Mouse (Mus musculus) megakaryocyte, adult 5-6 weeks (primary cell): Measurements from ENCODE around the gene Slit1. TPM values are rescaled to one million over a fixed set of nuclear protein-coding genes. Genes with fewer than 3 reads are reported as not detected.
A peak's percentile ranks its signal among the peaks of the same experiment; 100 is the strongest.

Source experiments
- ATAC-seq: 2 replicates; pipeline ENCODE4 v1.8.0; 2016; ENCODE audit warnings: mild to moderate bottlenecking, inconsistent platforms; ENCODE audit not compliant: poor library complexity, severe bottlenecking
- total RNA-seq, 2 experiments: library from RNA; stranded (forward) in 1 of 2; stranded (reverse) in 1 of 2; fragments of 153-499, 151-499 nt in 1 of 2; fragments of 221-1000, 200-1000 nt in 1 of 2; gene quantifications; 2 replicates each; pipeline versions ENCODE4 v1.2.3 to v1.2.4; 2015 to 2017

The Slit1 gene
- total RNA-seq (2015) (0.05 and 0.29 TPM in 2 replicates), total RNA-seq (2017) (not detected in 2 replicates)

DNA sequence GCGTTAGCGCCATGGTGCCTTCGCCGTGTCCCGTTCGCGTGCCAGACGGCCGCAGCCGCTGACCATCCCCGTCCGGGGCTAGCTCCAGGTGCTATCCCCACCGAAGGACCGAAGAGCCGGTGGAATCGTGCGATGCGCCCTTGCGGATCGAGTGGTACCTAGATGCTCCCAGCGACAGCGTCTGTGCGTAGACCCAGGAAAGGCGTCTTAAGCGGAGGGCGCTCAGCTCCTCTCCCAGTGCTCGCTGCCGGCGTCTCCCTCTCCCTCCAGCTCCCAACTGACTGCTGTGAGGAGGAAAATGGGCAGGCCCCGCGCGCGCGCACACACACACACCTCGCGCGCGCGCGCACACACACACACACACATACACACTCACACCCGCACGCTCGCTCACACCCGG is at the start of gene Slit1:
Gene Slit1, minus strand, starts transcription at position 270 of the 400 bp plus-strand sequence.
- ATAC-seq, result no peak

DNA sequence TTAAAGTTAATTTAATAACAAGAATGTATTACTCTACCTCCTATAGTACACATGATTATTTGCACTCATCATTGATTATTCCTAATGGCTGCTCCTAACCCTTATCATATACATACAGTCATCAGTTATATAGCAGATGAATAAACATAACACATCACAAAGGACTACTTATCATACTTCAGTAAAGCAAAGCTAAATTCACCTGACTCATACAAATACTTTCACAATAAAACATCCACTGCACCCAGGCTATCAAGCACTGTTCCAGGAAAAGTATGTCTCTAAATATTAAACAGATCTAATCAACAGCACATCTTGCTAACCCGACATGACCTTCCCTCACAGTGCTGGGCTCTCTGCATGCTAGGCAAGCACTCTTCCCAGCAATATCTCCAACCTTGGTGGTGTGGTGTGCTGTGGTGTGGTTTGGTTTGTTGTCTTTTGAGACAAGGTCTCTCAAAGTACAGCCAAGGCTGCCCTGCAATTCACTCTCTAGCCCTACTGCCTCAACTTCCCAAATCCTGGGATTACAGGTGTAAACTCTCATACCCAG is 49.5 kb upstream of the Slit1 start:
- no peak for ATAC-seq

DNA sequence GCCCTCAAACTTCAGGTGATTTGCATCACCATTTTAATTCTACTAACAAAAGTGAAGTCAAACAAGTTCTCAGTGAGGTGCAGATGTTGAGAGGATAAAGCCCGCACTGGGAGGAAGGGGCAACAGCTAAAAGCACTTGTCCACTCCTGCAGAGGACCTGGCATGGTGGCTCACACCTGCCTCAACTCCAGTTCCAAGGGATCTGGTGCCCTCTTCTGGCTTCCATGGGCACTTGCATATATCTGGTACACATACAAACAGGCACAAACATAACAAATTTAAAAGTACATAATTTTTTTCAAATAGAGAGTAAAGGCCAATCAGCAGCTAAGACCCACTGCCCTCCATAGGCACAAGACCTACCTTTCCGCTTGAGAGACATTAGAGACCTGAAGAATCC is 47.9 kb upstream of the Slit1 start:
- 0 out of 2 replicates have a peak, but pooled peaks have one; percentile 47 for ATAC-seq

DNA sequence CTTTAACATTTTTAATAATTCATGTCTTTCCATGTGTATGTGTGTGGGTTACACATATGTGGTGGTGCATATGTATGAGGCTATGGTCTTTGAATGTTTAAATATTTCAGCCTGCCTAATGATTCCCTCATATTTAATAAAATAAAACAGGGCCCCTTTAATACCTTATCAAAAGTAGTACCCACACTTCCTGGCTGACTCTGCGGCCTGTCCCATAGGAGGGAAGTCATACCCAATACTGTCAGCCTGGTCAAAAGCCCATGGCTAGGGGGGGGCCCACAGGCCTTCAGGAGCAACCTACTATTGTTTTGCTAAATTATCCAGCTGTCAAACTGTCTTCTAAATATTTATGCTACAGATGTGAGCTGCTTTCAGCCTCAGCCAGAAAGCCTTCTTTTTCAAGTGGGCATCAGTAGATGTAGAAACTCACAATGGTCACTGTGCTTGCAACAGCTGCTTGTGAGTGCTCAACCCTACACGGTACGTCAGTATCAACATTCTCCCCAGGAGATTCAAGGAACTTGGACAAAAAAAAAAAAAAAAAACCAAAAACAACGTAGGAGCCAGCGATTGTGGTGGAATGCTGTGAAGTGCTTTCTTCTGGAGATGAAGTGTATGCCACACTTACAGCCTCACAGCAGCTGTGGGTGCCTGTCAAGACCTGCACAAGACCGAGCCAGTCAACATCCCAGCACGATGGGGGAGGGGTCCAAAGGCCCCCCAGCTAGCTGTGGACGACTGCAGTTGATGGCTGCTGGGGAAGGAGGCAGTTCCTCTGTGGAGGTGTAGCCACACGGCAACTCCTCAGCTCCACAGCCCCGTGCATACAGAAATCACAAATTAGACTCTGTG is 45.9 kb upstream of the Slit1 start:
- no peak for ATAC-seq

DNA sequence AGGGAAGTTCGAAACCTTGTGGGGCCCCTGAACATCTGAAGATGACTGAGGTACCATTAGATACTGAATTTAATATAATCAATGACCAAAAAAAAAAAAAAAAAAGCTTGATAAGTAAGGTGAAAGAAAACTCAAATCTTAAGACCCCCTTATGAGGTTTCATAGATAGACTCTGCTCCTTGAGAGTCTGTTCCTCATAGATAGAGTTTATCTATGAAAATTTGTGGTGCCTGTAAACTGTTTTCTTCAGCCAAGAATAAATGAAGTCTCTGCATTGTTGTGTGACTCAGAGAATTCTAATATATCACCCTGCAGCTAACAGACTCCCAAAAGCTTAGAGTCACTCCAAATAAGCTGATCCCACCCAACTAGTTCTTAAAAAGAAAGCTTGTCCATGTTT is 43.4 kb upstream of the Slit1 start:
- ATAC-seq, result no peak

DNA sequence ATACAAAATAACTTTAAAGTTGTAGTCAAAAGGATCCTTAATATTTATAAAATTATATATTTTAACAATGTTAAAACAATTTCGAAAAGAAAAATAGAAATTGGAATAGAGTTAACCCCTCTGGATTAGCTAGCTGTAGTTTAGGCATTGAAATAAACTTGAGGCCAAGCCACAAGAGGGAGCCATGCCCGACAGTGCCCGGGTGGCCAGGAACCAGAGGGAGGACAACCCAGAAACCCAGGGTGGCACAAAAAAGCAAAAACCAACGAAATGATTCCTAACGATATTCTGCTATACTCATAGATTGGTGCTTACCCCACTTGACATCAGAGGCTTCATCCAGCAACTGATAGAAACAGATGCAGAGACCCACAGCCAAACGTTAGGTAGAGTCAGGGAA is 34.0 kb upstream of the Slit1 start:
- no peak for ATAC-seq

DNA sequence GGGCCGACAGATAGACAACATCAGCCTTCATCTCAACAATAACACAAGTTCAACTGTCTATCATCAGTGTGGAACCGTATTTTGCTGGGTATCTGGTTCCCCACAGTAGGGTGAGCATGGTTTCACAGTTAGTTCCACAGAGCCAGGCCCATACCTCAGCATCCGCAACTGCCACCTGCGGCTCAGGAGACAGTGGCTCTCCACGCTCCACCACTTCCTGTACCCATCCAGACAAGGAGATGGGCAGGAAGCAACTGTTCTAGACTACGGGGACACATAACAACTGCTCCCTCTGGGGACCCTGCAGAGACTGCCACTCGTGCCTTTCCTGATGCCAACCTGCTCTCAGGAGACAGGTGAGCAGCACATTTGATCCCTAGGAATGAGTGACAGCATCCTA is 25.2 kb upstream of the Slit1 start:
- ATAC-seq, result no peak

DNA sequence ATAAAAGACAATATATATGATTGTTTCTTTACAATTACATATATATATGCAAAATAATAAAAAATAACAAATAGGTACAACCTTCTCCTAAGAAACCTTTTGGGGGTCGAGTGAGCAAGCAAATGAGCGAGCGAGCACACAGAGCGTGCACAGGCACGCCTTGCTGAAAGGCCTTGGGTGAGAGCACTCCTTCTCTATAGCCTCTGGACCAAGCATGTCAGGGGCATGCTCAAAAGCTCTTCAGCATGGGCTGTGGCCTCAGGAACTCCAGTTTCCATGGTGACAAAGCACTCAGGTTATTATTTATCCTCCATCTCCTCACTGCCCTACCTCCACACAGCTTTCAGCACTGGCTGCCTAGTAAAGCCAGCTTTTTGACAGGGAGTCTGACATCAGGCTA is 23.2 kb upstream of the Slit1 start:
- ATAC-seq, result no peak

DNA sequence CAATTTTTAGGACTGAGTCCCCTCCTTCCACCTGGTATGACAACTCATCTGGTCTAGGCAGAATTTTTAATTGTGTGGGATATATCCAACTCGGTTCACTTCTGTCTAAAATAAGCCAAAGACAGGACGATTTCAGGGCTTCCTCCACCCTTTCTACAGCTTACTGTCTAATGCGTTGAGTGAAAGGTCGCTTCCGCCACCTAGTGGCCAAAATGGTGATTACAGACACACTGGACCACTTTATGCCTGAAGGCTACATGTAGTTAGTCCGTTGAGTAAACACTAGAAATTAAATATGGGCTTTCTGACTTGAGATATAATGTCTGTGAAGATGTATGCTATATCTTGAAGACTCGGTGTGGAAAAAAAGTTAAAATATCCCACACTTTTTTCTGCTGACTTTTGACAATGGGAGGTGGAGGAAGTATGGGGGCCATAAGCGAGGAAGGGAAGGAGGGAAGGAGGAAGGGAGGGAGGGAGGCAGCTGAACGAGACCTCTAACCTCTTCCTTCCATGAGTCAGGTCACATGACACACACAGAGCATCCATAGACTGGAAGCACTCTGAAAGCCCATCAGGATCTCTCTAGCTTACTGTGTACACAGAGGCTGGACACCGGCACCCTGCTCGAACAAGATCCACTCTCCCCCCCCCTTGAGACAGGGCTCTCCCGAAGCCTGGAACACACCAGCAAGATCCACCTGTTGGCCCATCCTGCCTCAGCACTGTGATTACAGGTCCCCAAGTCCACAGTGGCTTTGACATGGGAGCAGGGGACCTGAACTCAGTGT is 20.6 kb upstream of the Slit1 start:
- peak; percentile 82 for ATAC-seq

DNA sequence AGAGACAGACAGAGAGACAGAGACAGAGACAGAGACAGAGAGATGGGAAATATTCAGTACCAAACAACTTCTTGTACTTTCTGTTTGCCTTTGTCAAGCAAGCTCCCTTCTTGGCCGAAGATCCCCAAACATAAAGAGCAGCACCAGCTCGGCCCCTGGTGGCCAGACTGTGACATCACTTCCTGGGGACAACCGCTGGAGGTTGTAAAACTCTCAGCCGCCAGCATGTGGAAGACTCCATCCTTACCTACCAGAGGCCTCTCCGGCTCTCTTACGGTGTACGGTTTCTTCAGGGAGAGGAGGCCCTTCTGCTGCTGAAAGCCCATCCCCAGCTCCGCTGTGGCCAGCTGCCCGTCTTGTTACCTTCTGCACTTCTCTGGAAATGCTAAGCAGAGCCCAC is 18.1 kb upstream of the Slit1 start:
- no peak for ATAC-seq

DNA sequence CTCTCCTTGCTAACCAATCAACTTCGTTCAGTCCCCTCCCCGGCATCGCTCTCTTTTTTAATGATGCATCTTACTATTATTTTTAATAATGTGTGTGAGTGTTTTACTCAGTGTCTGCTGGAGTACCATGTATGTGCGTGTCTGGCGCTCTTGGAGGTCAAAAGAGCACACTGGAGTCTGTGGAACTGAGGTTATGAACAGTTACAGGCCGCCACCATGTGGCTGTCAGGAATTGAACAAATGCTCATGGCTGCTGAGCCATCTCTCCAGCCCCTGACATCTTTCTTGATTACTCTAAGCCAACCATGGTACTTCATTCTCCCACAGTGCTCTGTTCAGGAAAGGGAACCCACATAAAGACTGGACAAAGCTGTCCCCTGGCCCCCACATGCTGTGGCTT is 16.3 kb upstream of the Slit1 start:
- no peak for ATAC-seq

DNA sequence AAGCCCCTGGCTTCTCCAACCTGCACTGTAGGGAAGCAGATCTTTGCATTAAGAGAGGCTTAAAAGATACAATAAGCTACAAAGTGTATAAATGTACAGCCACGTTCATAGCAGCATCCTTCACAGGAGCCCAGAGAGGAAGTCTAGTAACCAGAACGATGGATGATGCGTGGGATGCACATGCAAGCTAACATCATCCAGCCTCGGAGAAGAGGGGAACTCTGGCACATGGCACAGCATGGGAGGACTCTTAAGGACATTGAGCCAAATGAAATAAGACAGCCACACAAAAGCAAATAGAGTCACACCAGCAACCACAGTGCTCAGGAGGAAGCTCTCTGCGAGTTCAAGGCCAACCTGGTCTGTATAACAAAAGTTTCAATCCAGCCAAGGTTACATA is 15.8 kb upstream of the Slit1 start:
- no peak for ATAC-seq

DNA sequence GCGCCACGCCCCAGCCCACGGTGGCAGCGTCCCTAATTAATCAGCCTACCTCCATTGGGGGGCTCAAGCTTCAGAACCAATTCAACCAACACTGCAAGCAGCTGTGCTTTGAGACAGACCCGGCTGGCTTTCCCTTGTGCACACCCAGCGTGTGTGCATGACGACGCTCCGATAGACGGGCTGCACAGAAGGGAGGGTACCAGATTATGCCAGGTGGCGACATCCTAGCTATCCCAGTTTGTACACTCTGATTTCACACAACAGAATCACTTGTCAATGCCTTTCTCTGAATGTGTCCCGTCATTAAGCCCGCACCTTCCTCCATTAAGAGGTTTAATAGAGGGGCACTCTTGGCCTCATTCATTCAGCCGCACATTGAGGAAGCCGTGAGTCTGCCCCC is 11.3 kb upstream of the Slit1 start:
- no peak for ATAC-seq

DNA sequence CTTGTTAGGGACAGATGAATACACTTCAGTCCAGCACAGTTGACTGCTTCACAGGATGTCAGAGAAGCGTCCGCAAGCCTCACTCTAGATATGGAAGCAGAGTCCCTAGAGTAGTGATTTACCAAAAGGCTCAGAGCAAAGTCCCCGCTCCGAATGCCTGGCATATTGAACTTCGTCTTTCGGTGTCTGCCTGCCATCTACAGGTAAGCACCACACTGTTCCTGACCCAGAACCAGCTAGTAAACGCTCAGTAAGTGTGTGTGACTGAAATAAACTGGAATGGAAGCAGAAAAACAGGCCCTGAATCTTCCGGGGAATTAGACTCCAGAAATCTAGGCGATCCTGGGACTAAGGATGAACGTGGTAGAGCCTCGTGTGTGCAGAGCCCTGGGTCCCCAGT is 8.4 kb upstream of the Slit1 start:
- ATAC-seq, result no peak

DNA sequence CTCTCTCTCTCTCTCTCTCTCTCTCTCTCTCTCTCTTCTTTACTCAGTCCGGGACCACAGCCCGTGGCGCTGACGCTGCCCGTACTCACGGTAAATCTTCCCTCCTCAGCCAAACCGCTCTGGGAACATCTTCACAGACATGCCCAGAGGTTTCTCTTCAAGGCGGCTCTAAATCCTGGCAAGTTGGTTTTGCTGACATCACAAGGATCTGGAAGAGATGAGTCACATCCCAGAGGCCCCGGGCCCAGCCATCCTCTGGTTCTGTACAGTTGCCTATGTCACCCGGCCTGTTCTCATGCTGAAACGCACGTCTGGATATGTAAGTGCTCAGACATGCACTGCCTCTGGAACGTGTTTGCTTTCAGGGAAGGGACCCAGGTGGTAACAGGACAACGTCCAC is 4.0 kb upstream of the Slit1 start:
- no peak for ATAC-seq

DNA sequence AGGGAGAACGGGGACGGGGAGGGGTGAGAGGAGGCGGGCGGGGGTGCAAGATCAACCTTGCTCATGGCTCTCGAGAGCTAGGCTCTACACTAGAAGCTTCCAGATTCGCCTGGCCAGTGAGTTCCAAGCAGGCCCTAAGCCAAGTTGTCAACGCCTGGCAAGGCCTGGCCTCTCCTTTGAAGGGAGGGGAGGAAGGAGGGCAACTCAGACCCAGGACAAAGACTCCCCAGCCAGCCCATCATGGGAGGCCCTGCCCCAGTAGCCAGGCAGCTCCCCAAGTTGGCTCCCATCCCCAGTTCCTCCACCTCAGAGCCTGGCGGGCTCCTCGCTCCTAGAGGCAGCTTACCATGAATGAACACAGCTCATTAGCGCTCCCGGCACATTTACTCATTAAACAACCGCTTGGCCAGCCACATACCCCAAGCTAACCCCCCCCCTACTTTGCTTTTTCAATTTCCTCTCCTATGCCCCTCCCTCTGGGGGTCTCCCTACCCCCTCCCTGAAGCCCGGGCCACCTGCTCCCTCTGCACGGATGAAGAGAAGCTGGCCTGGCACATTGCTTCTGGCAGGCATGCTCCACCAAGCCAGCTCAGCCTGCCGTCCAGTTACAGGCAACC is 2.6 kb upstream of the Slit1 start:
- no peak for ATAC-seq

DNA sequence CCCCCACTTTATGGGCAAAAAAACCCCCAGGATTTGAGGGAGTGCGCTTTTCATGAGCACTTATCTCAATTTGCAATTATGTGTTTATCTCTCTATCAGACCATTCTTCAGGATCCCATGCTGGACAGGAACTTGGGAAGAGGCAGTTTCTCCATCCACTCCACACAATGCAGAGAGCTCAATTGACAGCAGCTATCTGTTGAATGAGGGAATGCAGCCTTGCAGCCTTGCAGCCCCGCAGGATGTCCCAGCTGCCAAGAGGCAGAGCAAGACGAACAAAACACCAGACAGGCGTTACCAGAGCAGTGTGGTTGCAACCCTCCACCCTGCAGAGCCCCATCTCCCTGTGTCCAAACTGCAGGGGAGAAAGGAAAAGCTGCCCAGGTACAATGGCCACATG is 4.6 kb downstream of the Slit1 start:
- no peak for ATAC-seq

DNA sequence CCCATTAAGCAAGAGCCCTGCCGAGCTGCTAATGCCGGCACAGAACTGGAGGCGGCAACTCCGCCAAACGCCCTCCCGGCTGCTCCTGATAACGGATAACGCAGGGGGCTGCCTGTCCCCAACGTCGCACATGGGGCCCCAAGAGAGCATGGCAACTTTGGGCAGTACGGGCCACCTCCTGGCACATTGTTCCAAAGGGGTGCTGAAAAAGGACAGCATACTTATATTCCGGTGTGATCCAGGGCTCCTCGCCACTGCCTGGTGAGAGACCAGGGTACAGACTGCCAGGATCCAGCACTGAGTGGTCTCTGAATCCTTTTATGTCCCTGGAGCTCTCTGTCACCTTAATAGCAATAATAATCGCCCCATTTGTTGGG is 5.0 kb downstream of the Slit1 start:
- no peak for ATAC-seq

DNA sequence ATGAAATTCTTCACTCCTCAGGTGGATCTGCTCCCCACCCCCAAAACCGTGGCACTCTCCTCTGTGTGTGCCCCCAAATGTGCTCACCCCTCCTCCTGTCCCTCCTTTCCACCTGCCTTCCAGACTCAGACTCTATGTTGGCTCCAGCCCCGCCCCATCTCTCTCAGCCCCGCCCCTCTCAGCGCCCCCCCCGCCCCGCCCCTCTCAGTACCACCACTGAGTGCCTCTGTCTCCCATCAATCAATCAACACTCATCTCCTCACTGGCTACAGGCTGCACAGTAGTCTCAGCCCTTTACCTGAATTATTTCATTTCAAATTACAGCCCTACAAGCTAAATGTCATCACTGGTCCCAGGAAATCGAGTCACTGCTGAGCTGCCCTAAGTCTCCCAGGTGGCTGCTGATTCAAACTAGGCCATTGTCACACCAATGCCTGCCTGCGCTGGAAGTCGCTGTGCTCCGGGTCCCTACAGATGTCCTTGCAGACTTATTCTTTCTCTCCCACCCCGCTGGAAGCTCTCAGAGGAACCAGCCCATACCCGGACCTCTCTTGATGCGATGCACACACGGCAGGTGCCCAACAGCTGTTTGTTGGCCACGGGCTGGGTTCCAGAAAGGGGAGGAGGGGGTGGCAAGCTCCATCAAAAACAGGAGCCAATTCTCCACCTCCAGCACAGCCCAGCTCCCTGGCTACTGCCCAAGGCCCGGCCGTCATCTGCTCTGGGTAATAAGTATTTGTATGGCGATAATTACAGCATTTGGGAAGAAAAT is 5.6 kb downstream of the Slit1 start:
- ATAC-seq, result no peak

DNA sequence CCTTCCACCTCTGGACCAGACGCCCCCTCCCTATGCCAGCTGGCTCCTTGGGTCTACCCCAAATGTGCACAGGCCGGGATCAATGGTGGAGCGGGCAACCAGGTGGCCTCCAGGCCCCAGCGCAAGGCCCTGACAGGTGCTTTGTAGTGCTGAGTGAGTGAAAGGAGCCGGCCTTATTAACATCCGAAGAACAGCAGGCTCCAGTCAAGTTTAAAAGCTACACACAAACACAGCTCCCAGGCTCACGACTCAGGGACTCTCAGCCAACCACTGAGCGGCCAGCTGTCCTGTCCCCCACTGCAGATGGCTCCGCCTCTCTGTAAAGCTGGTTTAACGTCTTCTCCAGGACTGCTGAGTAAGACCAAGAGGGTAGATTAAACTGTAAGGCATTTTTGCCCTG is 8.8 kb downstream of the Slit1 start:
- ATAC-seq, result no peak

DNA sequence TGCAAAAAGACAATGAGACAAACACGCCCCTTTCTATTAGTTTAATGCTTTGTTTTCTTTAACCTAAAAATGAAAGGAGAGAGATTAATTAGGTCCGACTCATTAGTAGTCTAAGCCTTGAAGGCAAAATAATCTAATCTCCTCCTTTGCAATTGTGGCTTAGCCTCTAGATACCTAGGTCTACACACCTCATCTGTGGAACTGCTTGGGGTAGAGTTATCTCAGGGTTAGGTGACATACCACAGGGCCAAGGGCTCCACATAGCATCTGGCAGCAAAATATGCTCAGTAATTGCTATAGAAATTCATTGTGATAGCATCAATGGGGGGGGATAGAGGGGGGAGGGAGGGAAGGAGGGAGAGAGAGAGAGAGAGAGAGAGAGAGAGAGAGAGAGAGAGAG is 18.0 kb downstream of the Slit1 start:
- no peak for ATAC-seq
